Mouse (Mus musculus): ENCODE data around the gene Chd9.

The Chd9 gene

GRCm38 (mm10) chr8:90828181-90828986, at the start of gene Chd9:
Chd9 (plus strand) TSS chr8:90828352.
- peak; percentile 96 for DNase-seq (ENCODE audit: low spot score)

DNA sequence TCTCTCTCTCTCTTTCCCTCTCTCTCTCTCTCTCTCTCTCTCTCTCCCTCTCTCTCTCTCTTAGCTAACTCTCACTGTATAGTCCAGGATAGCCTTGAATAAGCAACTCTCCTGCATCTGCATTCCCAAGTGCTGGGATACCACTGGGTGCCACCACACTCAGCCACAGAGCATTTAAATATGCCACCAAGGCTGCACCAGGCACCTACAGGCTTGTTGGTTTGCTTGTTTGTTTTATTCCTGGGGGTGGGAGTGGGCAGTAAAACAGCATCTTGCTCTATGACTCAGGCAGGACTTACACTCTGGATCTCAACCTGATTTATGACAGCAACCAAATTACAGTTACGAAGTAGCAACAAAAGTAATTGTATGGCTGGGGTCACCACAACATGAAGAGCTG, 36.5 kb upstream of the Chd9 start:
- DNase-seq (ENCODE audit: low spot score) = no peak

GRCm38 (mm10) chr8:90793710-90794109, 34.4 kb upstream of the Chd9 start:
- DNase-seq (ENCODE audit: low spot score) = peak; percentile 91

- peak; percentile 86 for DNase-seq (ENCODE audit: low spot score)
Measured at GRCm38 (mm10) chr8:90794990-90795861, 32.9 kb upstream of the Chd9 start.

GRCm38 (mm10) chr8:90799473-90799872, 28.7 kb upstream of the Chd9 start:
- DNase-seq (ENCODE audit: low spot score) = no peak

GRCm38 (mm10) chr8:90813602-90814320, 14.4 kb upstream of the Chd9 start:
- no peak for DNase-seq (ENCODE audit: low spot score)

DNA sequence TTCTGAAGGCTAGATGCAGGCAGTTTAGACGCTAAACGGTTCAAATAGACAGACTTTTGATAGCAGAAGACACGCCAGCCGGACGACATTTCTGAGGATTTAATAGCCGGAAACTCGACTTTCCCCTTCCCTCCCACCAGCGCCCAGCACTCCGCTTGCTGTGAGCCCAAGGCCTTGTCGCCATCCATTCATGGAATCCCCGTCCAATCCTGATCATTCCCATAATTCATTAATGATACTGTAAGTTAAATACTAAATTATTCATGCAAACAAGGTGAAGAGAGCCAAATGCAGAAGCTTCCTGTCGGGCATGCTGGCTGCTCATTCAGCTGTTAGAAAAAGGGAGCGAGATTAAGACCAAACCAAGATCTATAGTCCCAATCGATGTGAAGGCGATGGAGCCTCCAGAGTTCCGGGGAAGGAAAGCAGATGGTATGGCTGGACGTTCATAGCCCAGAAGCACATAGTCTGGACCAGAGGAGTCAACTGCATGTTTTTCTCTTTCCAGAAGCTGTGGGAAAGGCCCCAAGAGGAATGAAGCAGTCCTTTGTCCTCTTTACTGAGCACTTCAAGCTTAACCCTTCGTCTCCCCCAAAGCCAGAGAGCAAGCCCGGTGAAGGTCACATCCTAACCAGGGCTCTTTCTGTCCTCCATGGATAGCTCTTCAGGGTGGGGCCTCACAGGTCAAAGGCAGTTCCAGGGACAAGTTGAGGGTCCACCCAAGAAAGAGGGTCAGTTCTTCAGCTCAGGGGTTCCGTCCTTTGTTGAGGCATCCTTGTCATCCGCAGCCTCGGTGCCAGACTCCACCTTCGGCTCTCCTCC, 11.9 kb upstream of the Chd9 start:
- DNase-seq (ENCODE audit: low spot score) = no peak

DNA sequence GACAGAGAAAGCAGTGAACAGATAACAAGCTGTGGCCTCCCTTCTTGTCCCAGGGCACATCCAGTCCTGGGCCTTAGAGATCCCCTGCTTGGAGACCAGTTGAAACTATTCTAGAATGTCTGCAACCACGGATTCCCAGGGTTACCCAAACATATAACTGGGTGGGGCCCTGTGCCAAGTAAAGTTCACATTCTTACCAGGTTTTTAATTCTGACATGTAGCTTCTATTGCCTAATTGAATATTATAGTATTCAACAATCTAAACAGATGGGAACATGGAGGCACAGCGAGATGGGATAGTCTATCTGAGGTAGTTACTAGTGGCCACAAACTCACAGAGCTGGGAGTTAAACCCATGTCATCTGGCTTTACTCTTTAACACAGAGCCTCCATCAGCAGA, 10.9 kb upstream of the Chd9 start, which contains the start of gene Gm19935:
Gene Gm19935 (minus strand): TSS at position 101 of the 400 bp plus-strand sequence.
- DNase-seq (ENCODE audit: low spot score) = no peak

- DNase-seq (ENCODE audit: low spot score) = no peak
Measured at GRCm38 (mm10) chr8:90819561-90820320, 8.4 kb upstream of the Chd9 start.

DNA sequence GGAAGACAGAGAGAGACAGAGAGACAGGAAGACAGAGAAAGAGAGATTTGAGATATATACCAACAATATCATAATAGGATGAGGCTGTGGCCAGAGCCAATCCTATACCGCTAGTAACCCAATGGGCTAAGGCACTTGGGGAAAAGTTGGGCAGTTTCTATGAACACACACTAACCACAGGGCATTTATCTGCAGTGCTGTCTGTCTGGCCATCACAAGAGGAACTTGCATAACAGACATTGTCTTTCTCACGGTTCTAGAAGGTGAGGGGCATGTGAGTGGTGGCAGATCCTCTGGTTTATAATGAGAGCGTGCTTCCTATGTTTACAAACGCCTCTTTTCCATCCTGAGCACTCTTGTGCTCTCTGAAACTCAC, 7.8 kb upstream of the Chd9 start:
- no peak for DNase-seq (ENCODE audit: low spot score)

- DNase-seq (ENCODE audit: low spot score) = peak; percentile 47
Measured at GRCm38 (mm10) chr8:90822443-90822842, 5.7 kb upstream of the Chd9 start.

- no peak for DNase-seq (ENCODE audit: low spot score)
Measured at GRCm38 (mm10) chr8:90825459-90825871, 2.7 kb upstream of the Chd9 start.

DNA sequence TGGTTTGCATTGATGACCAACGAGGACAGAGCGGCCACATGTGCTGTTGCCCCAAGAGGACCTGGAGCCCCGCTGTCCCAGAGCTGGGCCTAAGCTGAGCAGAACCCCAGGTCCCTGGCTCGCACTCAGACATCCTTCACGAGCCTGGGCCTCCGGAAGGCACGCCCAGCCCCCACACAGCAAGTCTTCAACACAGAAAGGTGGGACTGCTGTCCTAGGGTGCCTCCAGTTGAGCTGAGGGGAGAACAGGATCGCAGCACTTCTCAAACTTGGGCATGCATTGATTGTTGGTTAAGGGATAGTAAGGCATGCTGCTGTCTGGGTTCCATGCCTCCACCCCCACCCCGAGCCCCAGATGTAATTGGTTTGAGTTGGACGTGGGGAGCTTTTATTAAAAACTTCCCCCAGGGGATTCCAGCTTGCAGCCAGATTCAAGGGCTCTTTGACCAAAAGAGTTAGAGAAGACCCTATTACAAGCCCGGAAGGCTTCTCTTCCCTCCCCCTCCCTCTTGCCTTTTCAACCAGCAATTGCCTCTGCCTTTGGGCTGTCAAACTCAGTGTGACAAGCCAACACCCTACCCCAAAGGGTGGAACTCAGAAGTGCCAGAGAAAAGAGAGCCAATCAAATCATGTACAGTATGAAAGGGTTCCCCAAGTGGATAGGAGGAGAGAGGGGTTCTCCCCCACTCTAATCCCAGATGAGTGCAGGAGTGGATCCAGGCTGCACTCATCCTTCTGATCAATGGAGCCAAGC, 1.0 kb downstream of the Chd9 start:
- DNase-seq (ENCODE audit: low spot score) = peak; percentile 45

DNA sequence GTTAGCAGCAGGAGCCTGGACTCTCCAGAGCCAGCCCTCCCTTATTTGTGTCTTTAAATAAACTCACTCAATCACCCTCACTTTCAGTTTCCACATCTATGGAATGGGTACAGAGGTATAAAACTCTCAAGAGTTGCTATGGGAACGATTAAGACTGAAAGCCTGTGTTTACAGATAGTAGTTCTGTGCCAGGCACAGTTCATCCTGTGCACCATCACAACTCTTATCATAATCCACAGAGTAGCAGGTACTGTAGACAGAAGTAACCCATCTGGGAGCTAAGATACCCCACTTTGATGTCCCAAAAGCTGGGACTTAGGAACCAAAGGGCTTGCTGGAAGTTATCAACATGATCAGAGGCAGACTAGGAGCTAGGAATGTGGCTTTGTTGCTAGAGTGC, 1.7 kb downstream of the Chd9 start:
- no peak for DNase-seq (ENCODE audit: low spot score)

DNA sequence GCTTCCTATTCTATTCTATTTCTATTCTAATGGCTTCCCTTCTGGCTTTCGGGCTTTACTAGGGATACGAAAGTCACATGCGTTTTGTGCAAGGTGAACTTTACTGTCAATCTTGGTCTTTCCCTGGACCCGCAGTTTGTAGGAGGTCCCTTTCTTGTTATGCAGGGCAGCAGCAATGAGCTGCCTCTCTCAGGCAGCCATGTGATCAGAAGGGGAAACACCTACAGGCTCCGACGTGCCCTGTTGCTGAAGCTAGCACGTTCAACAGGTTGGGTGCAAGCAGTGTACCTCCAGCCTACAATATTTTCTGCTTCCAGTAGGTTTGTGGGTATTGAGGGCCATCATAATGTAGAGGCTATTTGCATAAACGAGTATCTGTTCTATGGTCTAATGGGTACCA, 2.8 kb downstream of the Chd9 start:
- DNase-seq (ENCODE audit: low spot score) = no peak

GRCm38 (mm10) chr8:90832576-90833289, 4.6 kb downstream of the Chd9 start:
- peak; percentile 78 for DNase-seq (ENCODE audit: low spot score)

DNA sequence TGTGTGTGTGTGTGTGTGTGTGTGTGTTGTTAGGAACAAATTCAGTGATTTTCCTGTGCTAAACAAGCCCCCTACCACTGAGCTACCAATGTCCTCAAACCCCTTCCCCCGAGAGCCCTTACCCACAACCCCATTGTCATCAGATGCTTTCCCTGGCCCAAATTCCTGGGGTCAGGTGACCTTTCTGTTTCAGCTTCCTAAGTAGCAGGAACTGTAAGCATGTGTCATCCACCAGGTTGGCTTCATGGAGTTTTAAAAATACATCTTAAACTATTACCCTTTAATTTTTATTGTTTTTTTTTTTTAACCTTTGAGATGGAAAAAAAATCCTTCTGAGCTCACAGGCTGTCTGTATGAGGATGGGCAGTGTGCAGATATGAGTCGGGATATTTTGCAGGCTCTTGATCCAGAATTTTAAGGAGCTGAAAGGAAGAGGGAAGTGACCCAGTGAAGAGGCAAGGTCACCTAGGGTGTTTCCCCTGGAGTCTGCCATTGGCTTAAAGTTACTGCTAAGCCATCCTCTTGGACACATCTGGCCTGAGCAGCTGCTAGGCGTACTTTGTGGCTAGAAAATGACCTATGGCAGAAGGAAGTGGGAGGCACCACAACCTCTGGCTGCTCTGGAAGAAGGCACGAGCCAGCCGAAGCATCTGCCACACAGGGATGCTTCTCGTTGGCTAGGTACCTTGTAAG, 5.6 kb downstream of the Chd9 start:
- peak; percentile 37 for DNase-seq (ENCODE audit: low spot score)

- no peak for DNase-seq (ENCODE audit: low spot score)
Measured at GRCm38 (mm10) chr8:90834321-90834672, 6.1 kb downstream of the Chd9 start.

DNA sequence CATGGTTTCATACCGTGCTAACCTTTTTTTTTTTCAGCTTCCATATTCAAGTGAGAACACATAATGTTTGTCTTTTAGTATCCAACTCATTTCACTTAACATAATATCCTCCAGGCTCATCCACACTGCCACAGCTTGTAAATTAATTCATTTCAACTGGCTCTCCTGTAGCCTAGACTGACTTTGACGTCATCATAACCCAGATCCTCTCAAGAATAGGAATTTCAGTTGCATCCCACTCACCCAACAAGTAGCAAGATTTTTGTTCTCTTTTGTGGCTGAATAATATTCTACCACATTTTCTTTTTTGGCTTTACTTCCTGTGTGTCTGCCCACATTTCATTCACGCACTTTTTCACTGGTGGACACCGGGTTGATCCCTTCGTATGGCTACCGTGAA, 9.3 kb downstream of the Chd9 start:
- no peak for DNase-seq (ENCODE audit: low spot score)
